Mouse (Mus musculus) retina, embryonic 14.5 days (tissue): Measurements from ENCODE around the gene Lgr4.
"Not testable (repeated sequence)": the region's sequence is repeated elsewhere in the genome, so short reads cannot be mapped to it uniquely, and the experiment has no call there.

Experiments
- DNase-seq: peaks from one replicate; pipeline ENCODE4 v3.0.0-alpha.2; 2015; ENCODE audit warnings: low spot score

The Lgr4 gene

DNA sequence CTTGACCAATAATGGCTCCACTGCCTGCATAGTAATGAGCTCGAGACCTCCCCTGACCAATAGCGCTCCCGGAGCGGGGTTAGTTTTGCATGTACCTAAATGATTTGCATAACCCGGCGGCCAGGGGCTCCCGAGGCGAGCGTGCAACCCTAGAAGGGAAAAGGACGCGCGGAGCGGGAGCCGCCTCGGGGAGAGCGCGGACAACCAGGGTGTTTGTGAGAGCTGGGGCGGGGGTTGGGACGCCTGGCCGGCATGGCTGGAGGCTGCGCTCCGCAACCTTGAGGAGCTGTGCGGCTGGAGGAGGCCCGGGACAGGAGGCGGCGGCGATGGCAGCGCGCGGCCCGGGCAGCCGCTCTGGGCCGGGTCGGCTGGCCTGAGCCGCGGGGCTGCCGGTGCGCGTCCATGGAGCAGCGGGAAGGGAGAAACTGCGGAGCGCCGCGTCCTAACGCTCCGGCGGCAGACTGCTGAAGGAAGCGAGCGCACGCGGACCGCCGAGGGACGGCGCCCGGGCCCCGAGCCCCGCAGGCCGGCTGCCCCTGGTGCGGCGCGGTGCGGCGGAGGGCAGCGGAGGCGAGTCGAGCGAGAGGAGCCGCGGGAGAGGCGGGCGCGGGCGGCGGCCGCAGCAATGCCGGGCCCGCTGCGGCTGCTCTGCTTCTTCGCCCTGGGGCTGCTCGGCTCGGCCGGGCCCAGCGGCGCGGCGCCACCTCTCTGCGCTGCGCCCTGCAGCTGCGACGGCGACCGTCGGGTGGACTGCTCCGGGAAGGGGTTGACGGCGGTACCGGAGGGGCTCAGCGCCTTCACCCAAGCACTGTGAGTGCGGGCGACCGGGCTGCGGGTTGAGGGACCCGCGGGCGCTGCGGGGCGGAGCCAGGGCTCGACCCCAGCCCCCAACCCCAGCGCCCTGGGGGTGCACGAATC lies at the start of gene Lgr4:
Lgr4 (plus strand) TSS at position 152 of the 918 bp plus-strand sequence.
- DNase-seq: peak; percentile 95

DNA sequence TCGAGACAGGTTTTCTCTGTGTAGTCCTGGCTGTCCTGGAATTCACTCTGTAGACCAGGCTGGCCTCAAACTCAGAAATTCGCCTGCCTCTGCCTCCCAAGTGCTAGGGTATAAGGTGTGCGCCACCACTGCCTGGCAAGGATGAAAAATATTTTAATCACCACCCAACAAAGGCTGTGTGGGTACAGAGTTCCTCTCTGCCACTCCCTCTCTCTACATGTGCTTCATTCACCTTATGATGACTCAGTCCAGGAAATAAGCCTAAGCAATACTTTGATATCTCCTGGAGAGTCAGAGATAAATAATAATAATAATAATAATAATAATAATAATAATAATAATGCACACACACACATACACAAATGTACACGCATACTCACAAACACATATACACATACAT lies 38.0 kb upstream of the Lgr4 start:
- not testable (repeated sequence) for DNase-seq

DNA sequence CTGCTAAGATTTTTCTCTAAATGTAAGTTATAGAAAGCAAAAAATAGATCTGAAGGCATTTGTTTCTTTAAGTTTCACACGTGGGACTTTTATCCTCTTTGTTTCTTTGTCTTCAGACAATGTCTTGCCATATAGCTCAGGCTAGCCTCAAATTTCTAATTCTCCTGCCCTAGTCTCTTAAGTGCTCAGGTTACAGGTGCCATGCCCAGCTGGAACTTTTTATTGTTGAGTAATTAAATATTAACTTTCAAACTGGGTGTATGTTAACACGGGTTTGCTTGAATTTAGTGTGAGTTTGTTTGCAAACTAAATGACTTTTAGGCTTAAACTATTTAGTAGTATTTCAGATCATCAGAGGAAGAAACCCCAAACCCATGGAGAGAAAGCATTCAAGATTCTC lies 36.3 kb upstream of the Lgr4 start:
- DNase-seq: no peak

DNA sequence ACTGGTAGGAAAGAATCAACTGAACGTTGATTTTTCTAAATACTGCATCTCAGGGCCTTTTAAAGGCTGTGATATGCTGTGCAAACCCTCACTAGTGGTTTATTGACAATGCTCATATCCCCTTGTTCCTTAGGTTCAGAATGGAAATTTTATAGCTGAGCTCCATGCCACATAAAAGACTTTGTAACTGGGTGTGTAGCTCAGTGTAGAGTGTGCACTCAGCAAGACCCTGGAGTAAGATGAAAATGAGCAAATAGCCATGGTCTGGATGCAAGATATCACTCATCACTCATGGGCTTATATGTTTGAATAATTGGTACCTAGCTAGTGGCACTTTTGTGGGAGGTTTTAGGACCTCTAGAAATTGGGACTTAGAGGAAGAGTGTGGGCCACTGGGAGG lies 35.8 kb upstream of the Lgr4 start:
- no peak for DNase-seq

DNA sequence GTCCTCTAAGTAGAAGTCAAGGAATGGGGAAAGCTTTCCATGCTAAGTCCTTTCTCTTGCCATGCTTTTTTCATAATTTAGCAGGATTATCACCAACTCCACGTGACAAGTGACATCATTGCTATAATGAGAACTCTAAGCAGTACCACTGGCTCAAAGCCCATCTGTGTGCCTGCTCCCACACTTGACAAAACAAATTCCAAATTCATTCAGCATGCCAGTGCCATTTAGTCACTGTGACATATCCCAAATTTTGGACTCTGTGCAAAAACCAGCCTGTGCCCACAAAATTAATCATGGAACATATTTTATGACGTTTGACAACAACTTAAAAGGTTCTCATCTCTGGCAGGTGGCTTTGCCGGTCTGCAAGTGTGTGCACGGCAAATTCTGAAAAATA lies 33.3 kb upstream of the Lgr4 start:
- DNase-seq: no peak

DNA sequence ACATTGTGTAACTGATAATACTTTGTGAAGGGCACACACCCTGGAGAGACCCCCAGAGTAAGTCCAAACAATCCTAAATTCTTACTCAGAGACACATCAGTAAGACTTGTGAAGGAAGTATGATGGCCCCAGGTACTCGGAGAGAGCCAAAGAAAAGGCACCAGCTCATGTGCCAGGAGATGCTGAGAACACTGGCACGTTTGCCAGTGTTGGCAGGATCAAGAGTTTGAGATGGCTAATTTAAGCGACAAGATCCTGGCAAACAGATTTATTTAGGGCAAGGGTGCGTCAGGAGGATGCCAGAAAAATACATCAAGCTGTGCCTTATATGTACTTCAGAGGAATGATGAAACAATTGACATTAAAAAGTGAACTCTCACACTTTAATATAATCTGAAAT lies 32.9 kb upstream of the Lgr4 start:
- no peak for DNase-seq

DNA sequence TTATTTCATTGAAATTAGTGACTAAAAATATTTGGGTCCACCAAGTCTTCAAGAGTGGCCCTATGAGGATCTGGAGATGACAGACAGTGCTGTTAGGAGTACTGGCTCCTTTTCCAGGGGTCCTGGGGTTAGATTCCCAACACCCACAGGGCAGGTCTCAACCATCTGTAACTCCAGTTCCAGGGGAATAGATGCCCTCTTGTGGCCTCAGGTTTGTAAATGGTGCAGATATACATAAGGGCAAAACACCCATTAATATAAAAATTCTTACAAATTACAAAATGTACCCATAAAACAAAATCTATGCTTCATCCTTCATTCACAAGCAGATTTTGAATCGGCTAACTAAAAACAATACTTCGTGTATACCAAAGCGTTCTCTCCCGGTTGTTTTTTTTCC lies 27.4 kb upstream of the Lgr4 start:
- peak; percentile 24 for DNase-seq

DNA sequence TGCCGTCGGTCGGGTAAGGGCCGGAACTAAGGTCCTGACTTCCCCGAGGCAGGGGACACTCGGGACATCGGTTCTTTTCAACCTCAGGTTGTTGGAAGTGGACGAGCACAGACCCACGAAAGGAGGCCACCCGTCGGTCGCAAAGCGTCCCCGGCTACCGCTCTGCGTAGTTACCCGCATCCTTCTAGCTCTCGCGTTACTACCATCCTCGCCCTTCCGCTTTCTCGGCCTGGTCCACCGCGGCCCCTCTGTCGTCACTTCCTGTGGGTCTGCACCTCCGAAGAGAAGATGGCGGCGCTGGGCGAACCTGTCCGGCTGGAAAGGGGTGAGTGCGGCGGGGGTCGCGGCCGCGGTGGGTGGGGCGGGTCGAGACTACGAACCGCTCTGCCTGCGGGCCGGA lies 26.9 kb upstream of the Lgr4 start, which contains the start of gene Lin7c:
Lin7c (plus strand) TSS at position 257 of the 400 bp plus-strand sequence.
- DNase-seq: peak; percentile 96

DNA sequence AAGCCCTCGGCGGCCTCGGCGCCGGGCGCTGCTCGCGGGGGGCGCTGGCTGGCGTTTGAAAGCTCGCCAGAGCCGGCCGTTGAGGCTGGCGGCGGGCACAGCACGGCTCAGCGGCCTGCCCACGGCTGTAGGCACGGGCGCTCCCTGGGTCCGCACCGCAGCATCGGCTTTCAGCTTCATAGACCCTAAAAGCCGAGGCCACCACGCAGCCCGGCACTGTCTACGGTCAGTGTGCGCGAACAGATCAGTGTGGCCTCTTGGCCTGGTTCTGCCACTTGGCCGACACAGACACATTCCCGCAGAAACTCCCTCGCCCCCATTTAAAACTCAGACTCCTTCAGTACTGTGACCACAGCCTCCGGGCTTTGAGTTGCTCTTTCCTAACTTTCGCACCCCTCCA lies 26.4 kb upstream of the Lgr4 start:
- DNase-seq: no peak

DNA sequence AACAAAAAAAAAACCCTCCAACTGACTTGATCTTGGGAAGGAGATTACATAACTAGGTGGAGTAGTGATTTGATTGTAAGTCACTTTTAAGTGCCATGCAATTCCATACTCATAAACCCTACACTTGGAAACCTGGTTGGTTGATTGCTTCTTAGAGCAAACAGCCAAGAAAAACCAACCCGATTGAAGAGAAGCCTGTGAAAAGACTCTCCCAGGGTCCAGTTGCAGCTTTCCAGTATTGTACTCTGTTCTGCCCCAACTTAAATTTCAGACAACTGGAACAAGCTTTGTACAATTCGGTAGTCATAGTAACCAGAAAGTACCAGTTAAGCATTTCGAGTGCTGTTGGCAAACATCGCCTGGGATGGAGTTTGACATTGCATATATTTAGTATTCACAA lies 26.0 kb upstream of the Lgr4 start:
- DNase-seq: peak; percentile 25

DNA sequence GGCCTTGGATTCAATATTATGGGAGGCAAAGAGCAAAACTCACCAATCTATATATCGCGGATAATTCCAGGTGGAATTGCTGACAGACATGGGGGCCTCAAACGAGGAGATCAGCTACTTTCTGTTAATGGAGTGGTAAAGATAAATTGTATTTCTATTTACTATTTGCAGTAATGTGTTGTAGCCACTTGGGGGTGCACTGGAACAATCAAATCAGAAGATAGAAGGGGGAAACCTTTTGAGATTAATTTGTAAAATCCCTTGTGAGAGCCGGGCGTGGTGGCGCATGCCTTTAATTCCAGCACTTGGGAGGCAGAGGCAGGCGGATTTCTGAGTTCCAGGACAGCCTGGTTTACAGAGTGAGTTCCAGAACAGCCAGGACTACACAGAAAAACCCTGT lies 21.1 kb upstream of the Lgr4 start:
- DNase-seq: peak; percentile 28

DNA sequence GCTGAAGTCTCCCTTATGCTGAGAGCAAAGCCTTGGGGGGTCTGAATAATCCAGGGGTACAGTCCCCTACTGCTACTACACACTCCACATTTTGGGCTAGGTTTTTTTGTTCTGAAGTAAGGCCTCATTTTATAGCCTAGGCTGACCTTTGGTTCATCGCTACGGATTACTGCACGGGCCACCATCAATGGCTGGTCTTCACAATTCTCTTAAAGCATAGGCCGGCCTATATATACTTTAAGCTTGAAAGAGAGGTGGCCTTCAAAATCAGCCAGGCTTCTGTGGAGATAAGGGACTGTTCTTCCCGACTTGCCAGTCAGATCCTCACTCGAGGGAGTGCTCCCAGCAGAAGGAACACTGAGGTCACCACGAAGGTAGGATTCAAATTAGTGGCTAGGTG lies 14.6 kb upstream of the Lgr4 start:
- no peak for DNase-seq

DNA sequence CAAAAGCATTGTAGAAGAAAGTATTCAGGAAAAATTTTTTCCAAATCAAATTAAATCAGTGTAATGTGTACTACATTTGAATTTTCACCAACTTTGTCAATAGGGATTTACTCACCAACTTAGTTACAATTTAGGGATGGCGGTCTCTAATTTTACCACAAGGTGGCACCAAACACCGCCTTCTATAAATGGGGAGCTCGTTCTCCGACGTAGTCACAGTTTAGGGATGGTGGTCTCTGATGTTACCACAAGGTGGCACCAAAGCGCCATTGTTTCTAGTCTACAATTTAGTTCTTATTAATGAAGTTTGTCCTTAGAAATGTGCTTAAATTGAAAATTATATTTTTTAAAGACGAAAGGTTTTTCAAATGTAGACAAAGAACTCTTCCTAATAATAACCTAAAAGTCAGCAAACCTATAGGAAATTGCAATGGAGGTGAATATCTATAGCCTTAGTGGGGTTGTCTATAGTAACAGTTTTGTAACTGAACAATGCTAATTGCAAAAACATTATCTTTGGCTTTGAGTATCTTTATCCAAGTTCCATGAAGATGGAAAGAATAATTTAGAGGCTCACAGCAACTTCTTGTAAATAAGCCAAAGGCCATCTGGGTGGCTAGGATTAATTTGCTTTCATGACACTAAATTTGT lies 13.2 kb upstream of the Lgr4 start:
- peak; percentile 99 for DNase-seq

DNA sequence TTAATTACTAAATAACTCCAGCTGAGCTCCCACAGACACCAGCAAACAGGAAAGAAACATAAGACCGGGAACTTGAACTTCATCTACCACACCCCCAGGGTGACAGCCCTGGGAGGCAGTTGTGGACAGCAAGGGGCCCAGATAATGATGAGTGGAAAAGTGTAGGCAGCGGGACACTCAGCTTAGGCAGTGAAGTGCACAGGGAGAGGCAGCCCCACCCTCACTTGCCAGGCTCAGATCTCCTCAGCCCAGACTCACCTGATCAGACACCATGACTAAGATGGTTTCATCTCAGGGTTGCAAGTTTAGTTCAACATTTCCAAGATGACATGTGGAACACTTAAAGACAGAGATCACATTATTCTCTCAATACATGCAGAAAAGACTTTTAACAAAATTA lies 8.3 kb upstream of the Lgr4 start:
- no peak for DNase-seq

DNA sequence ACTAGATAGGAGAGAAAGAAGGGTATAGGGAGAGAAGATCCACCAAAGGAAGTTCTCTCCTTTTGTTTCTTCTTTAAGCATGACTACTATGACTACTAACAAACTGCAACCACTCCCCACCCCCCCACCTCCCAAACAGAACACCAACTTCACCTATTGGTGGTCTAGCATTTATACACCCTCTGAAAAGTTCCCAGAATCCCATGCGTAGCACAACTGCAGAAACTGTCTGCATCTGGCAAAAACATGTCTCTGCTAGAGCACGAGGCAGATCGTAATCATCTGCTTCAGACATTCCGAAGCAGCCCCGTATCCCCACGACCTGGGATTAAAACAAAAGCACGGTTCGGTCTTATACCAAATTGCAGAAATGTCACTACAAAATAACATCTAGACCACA lies 5.2 kb upstream of the Lgr4 start:
- no peak for DNase-seq

DNA sequence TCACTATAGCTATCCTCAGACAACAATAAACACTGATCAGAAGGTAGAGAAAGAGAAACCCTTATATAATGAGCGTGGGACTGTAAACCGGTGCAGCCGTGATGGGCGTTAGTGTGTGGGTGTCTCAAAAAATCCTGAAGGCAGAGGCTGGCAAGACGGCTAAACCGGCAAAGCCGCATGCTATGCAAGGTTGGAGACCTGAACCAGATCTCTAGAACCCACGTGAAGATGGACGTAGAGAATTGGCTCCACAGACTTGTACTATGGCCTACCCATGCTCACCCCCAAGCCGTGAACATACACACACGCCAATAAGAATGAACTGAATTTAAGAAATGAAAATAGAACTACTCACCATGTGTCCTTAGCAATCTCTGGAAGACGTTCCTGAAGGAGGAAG lies 4.7 kb upstream of the Lgr4 start:
- no peak for DNase-seq

DNA sequence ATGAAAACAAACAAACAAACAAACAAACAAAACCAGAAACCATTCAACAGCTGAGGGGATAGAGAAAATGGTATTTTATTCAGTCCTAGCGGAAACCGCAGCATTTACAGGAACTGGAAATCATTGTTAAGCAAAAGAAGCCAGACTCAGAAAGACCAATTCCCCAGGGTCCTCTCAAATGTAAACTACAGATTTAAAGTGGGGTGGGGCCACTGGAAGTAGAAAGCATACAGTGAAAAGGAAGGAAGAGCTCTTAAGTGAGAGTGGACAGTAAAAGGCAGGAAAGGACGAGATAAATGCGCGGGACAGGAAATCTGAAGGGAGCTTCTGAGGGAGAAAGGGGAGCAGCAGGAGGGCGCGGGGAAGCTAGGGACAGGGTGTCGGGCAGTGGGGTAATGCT lies 4.2 kb upstream of the Lgr4 start:
- no peak for DNase-seq

DNA sequence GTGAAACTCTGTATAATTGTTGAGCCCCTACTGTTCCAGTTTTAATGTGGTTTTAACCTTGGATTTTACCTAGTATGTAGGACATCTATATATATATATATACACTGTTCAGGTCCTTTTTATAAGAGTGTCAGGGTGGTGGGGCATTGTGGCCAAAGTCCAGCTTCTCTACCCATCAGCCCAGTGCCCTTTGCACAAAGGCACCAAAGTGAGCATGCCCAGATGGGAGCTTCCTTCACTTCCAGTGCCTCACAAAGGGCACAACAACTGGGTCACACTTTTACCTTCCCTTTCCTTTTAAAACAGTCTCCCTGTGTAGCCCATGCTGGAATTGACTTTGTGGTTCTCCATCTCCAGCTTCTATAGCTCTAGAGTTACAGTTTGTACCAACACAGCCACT lies 2.8 kb upstream of the Lgr4 start:
- DNase-seq: no peak

DNA sequence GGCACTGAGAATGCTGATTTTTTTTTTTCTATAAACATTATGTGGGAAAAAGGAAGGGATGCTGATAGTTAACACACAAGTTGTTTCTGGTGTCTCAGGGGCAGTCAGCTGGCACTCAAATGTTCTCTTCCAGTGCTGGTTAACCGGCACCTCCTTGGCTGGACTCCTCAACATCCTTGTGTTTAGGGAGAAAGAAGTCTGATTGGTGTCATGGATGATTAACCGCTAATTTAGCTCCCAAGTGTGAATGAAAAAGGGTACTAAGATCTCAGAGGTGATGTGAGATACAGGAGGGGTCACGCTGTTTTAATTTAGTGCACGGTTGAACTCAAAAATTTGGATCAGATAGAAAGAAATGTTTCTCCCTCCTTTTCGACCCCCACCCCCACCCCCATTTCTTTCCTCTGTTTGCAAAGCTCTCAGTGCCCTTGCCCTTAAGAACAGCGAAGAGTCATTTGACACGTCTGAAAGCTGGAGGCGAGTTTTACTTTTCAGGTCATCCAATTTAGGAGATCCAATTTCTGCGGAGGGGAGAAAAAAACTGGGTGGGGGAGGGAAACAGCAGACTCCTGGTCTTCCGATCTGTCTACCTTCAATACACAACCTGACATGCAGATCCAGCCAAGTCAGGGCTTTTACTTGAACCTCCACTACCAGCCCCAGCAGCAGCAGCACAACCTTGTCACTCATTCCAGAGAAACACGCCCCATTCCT lies 508 bp upstream of the Lgr4 start:
- DNase-seq: no peak

DNA sequence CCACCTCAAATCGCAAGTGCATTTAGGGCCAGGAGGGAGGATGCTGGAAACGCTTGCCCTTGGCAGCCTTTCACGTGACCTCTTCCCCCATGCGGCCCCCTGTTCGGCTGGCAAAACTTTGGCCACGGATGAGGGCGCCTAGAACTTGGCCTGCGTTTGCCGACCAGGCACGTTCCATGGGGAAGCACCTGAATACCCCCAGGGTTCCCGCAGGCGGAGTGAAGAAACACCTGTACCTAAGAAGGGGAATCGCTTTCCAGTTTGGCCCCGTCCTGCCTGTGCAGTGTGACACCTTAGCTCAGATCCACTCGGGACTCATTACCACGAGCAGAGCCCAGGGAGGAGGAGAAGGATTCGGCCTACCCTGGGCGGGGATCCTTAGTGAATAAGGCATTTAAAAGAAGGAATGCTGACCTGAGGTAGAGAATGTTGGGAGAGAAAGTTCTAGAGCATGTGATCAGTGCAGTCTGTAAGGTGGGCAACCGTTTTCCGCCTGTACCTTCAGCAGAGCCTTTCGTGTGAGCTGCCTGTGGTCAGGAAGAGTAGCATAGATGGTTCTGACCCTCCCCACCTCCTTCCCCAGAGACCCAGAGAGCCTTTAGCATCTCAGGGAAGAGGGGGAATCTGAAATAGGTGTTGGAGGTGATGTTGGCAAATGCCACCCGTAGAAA lies 1.3 kb downstream of the Lgr4 start:
- peak; percentile 45 for DNase-seq

DNA sequence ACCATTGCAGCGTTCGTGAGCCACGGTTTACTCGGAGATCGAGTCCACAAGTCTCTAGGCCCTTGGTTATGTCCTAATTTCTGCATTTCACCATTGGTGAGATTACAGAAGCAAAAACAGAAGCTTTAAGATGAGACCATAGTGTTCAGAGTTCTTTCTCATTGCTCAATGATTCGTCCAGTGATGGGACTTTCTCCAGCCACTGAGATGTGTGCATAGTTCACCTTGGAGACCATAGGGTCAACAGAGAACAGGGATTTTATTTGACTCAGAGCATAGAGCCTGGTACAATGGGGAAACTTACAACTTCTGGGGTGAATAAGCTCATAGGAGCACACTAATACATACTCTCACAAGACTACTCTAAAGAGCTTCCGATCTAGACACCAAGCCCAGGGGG lies 3.0 kb downstream of the Lgr4 start:
- no peak for DNase-seq

DNA sequence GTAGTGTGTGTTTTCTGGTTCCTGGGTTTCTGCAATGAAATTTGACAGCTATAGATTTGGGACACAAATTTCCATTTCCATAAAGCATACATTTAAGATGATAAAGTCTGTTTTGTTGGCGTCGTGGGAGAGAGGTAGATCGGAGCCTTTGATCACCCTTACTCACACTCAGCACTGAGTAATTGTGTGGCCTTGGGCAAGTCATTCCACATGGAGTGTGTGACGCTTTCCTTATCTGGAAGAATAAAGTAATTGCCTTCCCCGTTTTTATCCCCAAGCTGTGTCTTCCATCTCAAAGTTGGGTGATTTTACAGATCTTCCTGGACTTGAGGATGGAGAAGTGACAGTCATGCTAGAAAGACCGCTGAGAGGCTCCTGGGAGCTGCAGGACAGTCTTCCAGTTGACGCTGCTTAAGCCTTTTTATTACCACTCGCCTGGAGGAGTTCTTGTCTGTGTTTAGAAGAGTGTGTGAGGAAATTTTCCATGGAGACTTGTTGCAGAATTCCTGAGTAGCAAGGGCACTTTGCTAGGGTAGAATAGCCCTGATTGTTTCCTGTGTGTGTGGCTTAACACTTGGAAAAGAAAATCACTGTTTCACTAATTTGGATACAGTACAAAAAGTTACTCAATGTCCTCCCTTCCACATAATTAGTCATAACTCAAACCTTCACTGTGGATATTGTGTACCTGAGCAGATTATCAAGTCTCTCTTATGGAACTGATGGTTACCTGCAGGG lies 4.0 kb downstream of the Lgr4 start:
- DNase-seq: no peak
